9 mouse cellular contexts compared by ENCODE assay signal in the genomic region with DNA sequence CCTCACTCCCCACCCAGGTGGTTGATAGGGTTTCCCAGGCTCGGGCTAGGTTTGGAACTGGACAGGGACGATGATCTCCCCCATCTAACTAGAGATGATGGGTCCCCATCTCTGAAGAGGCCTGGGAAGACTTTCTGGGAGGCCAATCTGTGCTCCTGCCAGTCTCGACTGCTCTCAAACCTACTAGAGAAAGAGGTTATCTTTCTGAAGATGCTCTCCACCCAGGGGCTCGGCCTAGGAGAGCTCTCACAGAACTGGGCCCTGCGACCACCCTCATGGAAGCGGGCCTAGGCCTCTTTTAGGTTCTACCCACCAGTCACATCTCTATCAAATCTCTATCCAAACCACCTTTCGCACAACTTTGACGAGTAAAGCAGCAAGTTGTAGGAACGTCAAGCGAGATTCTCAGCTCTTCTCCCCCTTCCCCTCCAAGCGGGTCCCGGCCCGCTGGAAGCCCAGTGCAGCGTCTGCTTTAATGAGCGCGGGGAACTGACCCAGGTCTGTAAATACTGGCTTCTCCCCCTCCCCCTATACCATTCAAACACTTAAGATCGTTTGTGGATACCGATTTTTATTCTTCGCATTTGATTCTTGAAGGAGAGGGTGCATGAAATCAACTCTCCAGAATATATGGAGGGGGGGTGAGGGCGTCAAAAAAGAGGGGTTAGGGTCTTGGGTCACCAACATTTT. TPM values are rescaled to one million over a fixed set of nuclear protein-coding genes. Genes with fewer than 3 reads are reported as not detected.
DNase-seq lines count a peak whose midpoint lies in the region; ATAC-seq lines count a peak whose summit lies in the region.
"Had no signal": no experiment of that assay in that cellular context is flagged by ENCODE, and none has a peak within 500 bp of the region (broad histone marks: within the 10 kb centered on the region; RNA-seq: fewer than 3 reads in every experiment).

No protein-coding gene starts in this region.

- peak overlapping the region; percentile 92 for H3K9ac ChIP-seq in hindbrain, embryonic 14.5 days

- H3K4me2 ChIP-seq in hindbrain, embryonic 14.5 days (replicated peaks): peak overlapping the region; percentile 72

- H3K36me3 ChIP-seq in hindbrain, embryonic 14.5 days (replicated peaks; ENCODE audit: control insufficient read depth, insufficient read depth): peaks cover 7% of the 10 kb centered on the region; the same call in 1 of the 2 replicates

- H3K9me3 ChIP-seq in hindbrain, embryonic 14.5 days (ENCODE audit: control insufficient read depth, low read length): no peaks in the 10 kb centered on the region

- 5% methylated on average over 20 of the region's 20 CpGs for WGBS in hindbrain, embryonic 14.5 days

- H3K4me3 ChIP-seq in hindbrain, embryonic 14.5 days (replicated peaks; ENCODE audit: low read length): peak overlapping the region; percentile 73
- H3K4me3 ChIP-seq: erythroblast, embryonic 14.5 days had no signal

- H3K27me3 ChIP-seq in hindbrain, embryonic 14.5 days (ENCODE audit: control insufficient read depth, insufficient read depth, low read length): peaks cover 21% of the 10 kb centered on the region; the same call in 1 of the 2 replicates

- peaks cover 52% of the 10 kb centered on the region for H3K4me1 ChIP-seq in hindbrain, embryonic 14.5 days (replicated peaks; ENCODE audit: control insufficient read depth, insufficient read depth, low read length)

- ATAC-seq in hindbrain, embryonic 14.5 days (ENCODE audit: low FRiP score): no peak

- H3K27ac ChIP-seq in hindbrain, embryonic 14.5 days: peak overlapping the region; percentile 96

- peak; percentile 94 for DNase-seq in heart, adult 11 months
- no peak for DNase-seq in heart, postnatal 4 days
- peak; percentile 55 for DNase-seq in Muller cell, postnatal 12 days (ENCODE audit: inconsistent ontology term)
- no peak for DNase-seq in hindbrain, embryonic 14.5 days (ENCODE audit: low spot score)
- DNase-seq in mesoderm, embryonic 11.5 days (ENCODE audit: low read depth, low spot score): peak; percentile 48
- DNase-seq in cerebellum, adult 18-20 months: no peak
- no peak for DNase-seq in MN1 (ENCODE audit: low spot score)
- DNase-seq in left cerebral cortex, adult 9 months (ENCODE audit: low spot score in 2 of 2): no peak

RNA-seq across cellular contexts. Expression of a gene that starts 16.4 kb away (rescaled TPM):
- total RNA-seq in heart, postnatal 4 days (2021): 10 to 100 TPM; 34.3 to 35.0 TPM
- polyA plus RNA-seq in hindbrain, embryonic 14.5 days (2014; fragmentation: Nextera tagmentation; extraction: Ambion mirVana): 105 and 127 TPM in 2 replicates
- polyA plus RNA-seq: erythroblast, embryonic 14.5 days had no signal

Comparison
In these comparisons a context has a peak if more than half of its experiments do, and no peak if none do; other contexts are left out.
1. DNase-seq: peak in heart, adult 11 months (single experiment), Muller cell, postnatal 12 days (single experiment) and mesoderm, embryonic 11.5 days (single experiment); none in heart, postnatal 4 days (single experiment), hindbrain, embryonic 14.5 days (single experiment), cerebellum, adult 18-20 months (0 of 2), MN1 (single experiment) and left cerebral cortex, adult 9 months (0 of 2).